Mouse (Mus musculus): Measurements from ENCODE around the gene Icam5. TPM values are rescaled to one million over a fixed set of nuclear protein-coding genes. Genes with fewer than 3 reads are reported as not detected.

The Icam5 gene
- polyA plus RNA-seq, 1 experiment from 2014 or later = 1.6 TPM

- WGBS = under 1% methylated on average over 13 of the region's 13 CpGs
- peaks cover 23% of the 10 kb centered on the region for H3K4me1 ChIP-seq (ENCODE audit: control insufficient read depth, insufficient read depth, low read length)
- ATAC-seq (ENCODE audit: low read depth) = peak; percentile 50; the same call in 1 of the 2 replicates
- no peak overlapping the region for H3K9ac ChIP-seq (replicated peaks; ENCODE audit: low read depth, low read length)
- H3K9me3 ChIP-seq (ENCODE audit: control insufficient read depth, low read length) = no peaks in the 10 kb centered on the region
- peaks cover 59% of the 10 kb centered on the region for H3K27me3 ChIP-seq (ENCODE audit: control insufficient read depth, insufficient read depth, low read length)
- peak overlapping the region; percentile 43 for H3K4me3 ChIP-seq (ENCODE audit: low read depth, low read length)
- H3K36me3 ChIP-seq (ENCODE audit: control insufficient read depth, insufficient read depth, low read length) = no peaks in the 10 kb centered on the region
- no peak overlapping the region for H3K27ac ChIP-seq (ENCODE audit: low read depth, low read length)
- H3K4me2 ChIP-seq (ENCODE audit: low read depth, low read length) = peak overlapping the region; percentile 93
Observed at GRCm38 (mm10) chr9:21030781-21031250, 1.1 kb upstream of the Icam5 start.

- Histone ChIP-seq H3K27me3 (ENCODE audit: control insufficient read depth, insufficient read depth, low read length) (peaks cover 64% of the 10 kb centered on the region), H3K27ac (ENCODE audit: low read depth, low read length) (no peak overlapping the region), H3K4me2 (ENCODE audit: low read depth, low read length) (peak overlapping the region; percentile 93), H3K4me3 (ENCODE audit: low read depth, low read length) (peak overlapping the region; percentile 43), H3K9ac (replicated peaks; ENCODE audit: low read depth, low read length) (peak overlapping the region; percentile 44), H3K4me1 (ENCODE audit: control insufficient read depth, insufficient read depth, low read length) (peaks cover 23% of the 10 kb centered on the region), H3K9me3 (ENCODE audit: control insufficient read depth, low read length) (no peaks in the 10 kb centered on the region), H3K36me3 (ENCODE audit: control insufficient read depth, insufficient read depth, low read length) (no peaks in the 10 kb centered on the region)
- under 1% methylated on average over 36 of the region's 36 CpGs for WGBS
- ATAC-seq (ENCODE audit: low read depth) = peak; percentile 57
Observed at GRCm38 (mm10) chr9:21031251-21031895, 500 bp upstream of the Icam5 start.

DNA sequence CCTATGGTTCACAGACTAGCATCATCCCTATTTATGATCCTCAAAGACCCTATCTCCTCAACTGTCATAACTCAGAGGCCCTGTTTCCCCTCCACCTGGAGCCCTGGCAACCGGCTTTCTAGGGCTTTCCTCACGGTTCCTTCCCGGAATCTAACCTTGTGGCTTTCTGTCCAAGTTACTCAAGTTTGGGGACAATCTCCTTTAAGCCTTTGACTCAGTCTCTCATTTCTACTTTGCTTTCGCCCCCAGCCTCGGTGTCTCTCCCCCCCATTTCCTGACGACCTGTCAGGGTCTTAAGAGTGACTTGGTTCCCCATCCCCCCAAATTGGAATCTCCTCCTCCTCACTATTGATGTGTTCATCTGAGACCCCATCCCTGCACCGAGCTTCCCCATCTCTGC lies 618 bp downstream of the Icam5 start:
- H3K4me1 ChIP-seq (ENCODE audit: control insufficient read depth, insufficient read depth, low read length) = peaks cover 27% of the 10 kb centered on the region
- peaks cover 75% of the 10 kb centered on the region for H3K27me3 ChIP-seq (ENCODE audit: control insufficient read depth, insufficient read depth, low read length)
- peak overlapping the region; percentile 44; the same call in 1 of the 2 replicates for H3K9ac ChIP-seq (replicated peaks; ENCODE audit: low read depth, low read length)
- no peaks in the 10 kb centered on the region for H3K36me3 ChIP-seq (ENCODE audit: control insufficient read depth, insufficient read depth, low read length)
- no peaks in the 10 kb centered on the region for H3K9me3 ChIP-seq (ENCODE audit: control insufficient read depth, low read length)
- H3K27ac ChIP-seq (ENCODE audit: low read depth, low read length) = no peak overlapping the region
- peak overlapping the region; percentile 43 for H3K4me3 ChIP-seq (ENCODE audit: low read depth, low read length)
- WGBS = 5% methylated on average over 7 of the region's 7 CpGs
- H3K4me2 ChIP-seq (ENCODE audit: low read depth, low read length) = peak overlapping the region; percentile 93
- ATAC-seq (ENCODE audit: low read depth) = no peak

DNA sequence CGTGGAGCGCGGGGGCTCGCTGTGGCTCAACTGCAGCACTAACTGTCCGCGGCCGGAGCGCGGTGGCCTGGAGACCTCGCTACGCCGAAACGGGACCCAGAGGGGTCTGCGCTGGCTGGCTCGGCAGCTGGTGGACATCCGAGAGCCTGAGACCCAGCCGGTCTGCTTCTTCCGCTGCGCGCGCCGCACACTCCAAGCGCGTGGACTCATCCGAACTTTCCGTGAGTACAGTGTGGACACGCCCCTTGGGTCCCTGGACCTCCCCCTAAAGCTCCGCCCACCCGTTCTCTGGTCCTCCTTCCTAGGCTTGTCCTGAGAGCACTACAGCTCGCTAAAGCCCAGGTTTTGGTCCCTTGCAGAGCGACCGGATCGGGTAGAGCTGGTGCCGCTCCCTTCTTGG lies 1.3 kb downstream of the Icam5 start:
- under 1% methylated on average over 34 of the region's 34 CpGs for WGBS
- ATAC-seq (ENCODE audit: low read depth) = no peak
- no peaks in the 10 kb centered on the region for H3K36me3 ChIP-seq (ENCODE audit: control insufficient read depth, insufficient read depth, low read length)
- peak overlapping the region; percentile 24 for H3K4me3 ChIP-seq (ENCODE audit: low read depth, low read length)
- no peak overlapping the region for H3K9ac ChIP-seq (replicated peaks; ENCODE audit: low read depth, low read length)
- no peak overlapping the region for H3K27ac ChIP-seq (ENCODE audit: low read depth, low read length)
- H3K9me3 ChIP-seq (ENCODE audit: control insufficient read depth, low read length) = no peaks in the 10 kb centered on the region
- H3K4me2 ChIP-seq (ENCODE audit: low read depth, low read length) = peak overlapping the region; percentile 93
- H3K27me3 ChIP-seq (ENCODE audit: control insufficient read depth, insufficient read depth, low read length) = peaks cover 80% of the 10 kb centered on the region
- H3K4me1 ChIP-seq (ENCODE audit: control insufficient read depth, insufficient read depth, low read length) = peaks cover 29% of the 10 kb centered on the region

GRCm38 (mm10) chr9:21034481-21035085 lies 2.7 kb downstream of the Icam5 start:
- no peaks in the 10 kb centered on the region for H3K9me3 ChIP-seq (ENCODE audit: control insufficient read depth, low read length)
- H3K36me3 ChIP-seq (ENCODE audit: control insufficient read depth, insufficient read depth, low read length) = no peaks in the 10 kb centered on the region
- ATAC-seq (ENCODE audit: low read depth) = no peak
- WGBS = 4% methylated on average over 17 of the region's 17 CpGs
- peaks cover 25% of the 10 kb centered on the region for H3K4me1 ChIP-seq (ENCODE audit: control insufficient read depth, insufficient read depth, low read length)
- no peak overlapping the region for H3K4me3 ChIP-seq (ENCODE audit: low read depth, low read length)
- H3K9ac ChIP-seq (replicated peaks; ENCODE audit: low read depth, low read length) = no peak overlapping the region
- H3K27ac ChIP-seq (ENCODE audit: low read depth, low read length) = no peak overlapping the region
- H3K27me3 ChIP-seq (ENCODE audit: control insufficient read depth, insufficient read depth, low read length) = peaks cover 77% of the 10 kb centered on the region
- no peak overlapping the region for H3K4me2 ChIP-seq (ENCODE audit: low read depth, low read length)

- H3K27ac ChIP-seq (ENCODE audit: low read depth, low read length) = no peak overlapping the region
- ATAC-seq (ENCODE audit: low read depth) = no peak
- no peak overlapping the region for H3K4me3 ChIP-seq (ENCODE audit: low read depth, low read length)
- peaks cover 71% of the 10 kb centered on the region for H3K27me3 ChIP-seq (ENCODE audit: control insufficient read depth, insufficient read depth, low read length)
- H3K4me1 ChIP-seq (ENCODE audit: control insufficient read depth, insufficient read depth, low read length) = peaks cover 25% of the 10 kb centered on the region
- H3K4me2 ChIP-seq (ENCODE audit: low read depth, low read length) = no peak overlapping the region
- 19% methylated on average over 9 of the region's 9 CpGs for WGBS
- H3K9me3 ChIP-seq (ENCODE audit: control insufficient read depth, low read length) = no peaks in the 10 kb centered on the region
- no peaks in the 10 kb centered on the region for H3K36me3 ChIP-seq (ENCODE audit: control insufficient read depth, insufficient read depth, low read length)
- no peak overlapping the region for H3K9ac ChIP-seq (replicated peaks; ENCODE audit: low read depth, low read length)
Observed at GRCm38 (mm10) chr9:21035586-21035985, 3.7 kb downstream of the Icam5 start.

GRCm38 (mm10) chr9:21036161-21036560 lies 4.3 kb downstream of the Icam5 start:
- Histone ChIP-seq H3K27me3 (ENCODE audit: control insufficient read depth, insufficient read depth, low read length) (peaks cover 71% of the 10 kb centered on the region), H3K4me2 (ENCODE audit: low read depth, low read length) (peak overlapping the region; percentile 57; the same call in 1 of the 2 replicates), H3K27ac (ENCODE audit: low read depth, low read length) (no peak overlapping the region), H3K4me3 (ENCODE audit: low read depth, low read length) (no peak overlapping the region; the same call in 1 of the 2 replicates), H3K36me3 (ENCODE audit: control insufficient read depth, insufficient read depth, low read length) (no peaks in the 10 kb centered on the region), H3K4me1 (ENCODE audit: control insufficient read depth, insufficient read depth, low read length) (peaks cover 25% of the 10 kb centered on the region), H3K9ac (replicated peaks; ENCODE audit: low read depth, low read length) (no peak overlapping the region), H3K9me3 (ENCODE audit: control insufficient read depth, low read length) (no peaks in the 10 kb centered on the region)
- 6% methylated on average over 20 of the region's 20 CpGs for WGBS
- no peak for ATAC-seq (ENCODE audit: low read depth)

- Histone ChIP-seq H3K27ac (ENCODE audit: low read depth, low read length) (no peak overlapping the region), H3K9ac (replicated peaks; ENCODE audit: low read depth, low read length) (0 out of 2 replicates have a peak overlapping the region, but pooled peaks have one; percentile 46), H3K36me3 (ENCODE audit: control insufficient read depth, insufficient read depth, low read length) (no peaks in the 10 kb centered on the region), H3K27me3 (ENCODE audit: control insufficient read depth, insufficient read depth, low read length) (peaks cover 68% of the 10 kb centered on the region), H3K4me1 (ENCODE audit: control insufficient read depth, insufficient read depth, low read length) (peaks cover 20% of the 10 kb centered on the region; the same call in 1 of the 2 replicates), H3K4me3 (ENCODE audit: low read depth, low read length) (peak overlapping the region; percentile 40), H3K4me2 (ENCODE audit: low read depth, low read length) (peak overlapping the region; percentile 57), H3K9me3 (ENCODE audit: control insufficient read depth, low read length) (no peaks in the 10 kb centered on the region)
- 2% methylated on average over 22 of the region's 22 CpGs for WGBS
- ATAC-seq (ENCODE audit: low read depth) = no peak
Observed at GRCm38 (mm10) chr9:21036666-21037065, 4.8 kb downstream of the Icam5 start.

DNA sequence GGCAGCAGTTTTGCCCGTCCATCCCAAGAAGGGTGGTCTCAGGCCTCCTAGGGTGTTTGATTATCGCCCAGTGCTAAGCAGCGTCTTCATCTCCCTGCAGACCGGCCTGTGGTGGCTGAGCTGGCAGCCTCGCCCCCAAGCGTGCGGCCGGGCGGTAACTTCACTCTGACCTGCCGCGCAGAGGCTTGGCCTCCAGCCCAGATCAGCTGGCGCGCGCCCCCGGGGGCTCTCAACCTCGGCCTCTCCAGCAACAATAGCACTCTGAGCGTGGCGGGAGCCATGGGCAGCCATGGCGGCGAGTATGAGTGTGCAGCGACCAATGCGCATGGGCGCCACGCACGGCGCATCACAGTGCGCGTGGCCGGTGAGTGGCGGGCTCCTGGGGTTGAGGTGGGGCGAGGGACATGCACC lies 5.6 kb downstream of the Icam5 start:
- Histone ChIP-seq H3K27me3 (ENCODE audit: control insufficient read depth, insufficient read depth, low read length) (peaks cover 60% of the 10 kb centered on the region), H3K9me3 (ENCODE audit: control insufficient read depth, low read length) (no peaks in the 10 kb centered on the region), H3K4me2 (ENCODE audit: low read depth, low read length) (peak overlapping the region; percentile 57), H3K9ac (replicated peaks; ENCODE audit: low read depth, low read length) (peak overlapping the region; percentile 46; the same call in 1 of the 2 replicates), H3K36me3 (ENCODE audit: control insufficient read depth, insufficient read depth, low read length) (no peaks in the 10 kb centered on the region), H3K4me3 (ENCODE audit: low read depth, low read length) (peak overlapping the region; percentile 40), H3K27ac (ENCODE audit: low read depth, low read length) (no peak overlapping the region), H3K4me1 (ENCODE audit: control insufficient read depth, insufficient read depth, low read length) (peaks cover 14% of the 10 kb centered on the region; the same call in 1 of the 2 replicates)
- 2% methylated on average over 31 of the region's 31 CpGs for WGBS
- peak; percentile 68 for ATAC-seq (ENCODE audit: low read depth)

Measured in neural tube, embryonic 14.5 days (tissue).